Mouse (Mus musculus) hindbrain, embryonic 11.5 days (tissue): Measurements from ENCODE around the gene Gm49601. TPM values are rescaled to one million over a fixed set of nuclear protein-coding genes. Genes with fewer than 3 reads are reported as not detected.

ENCODE experiments used
- ATAC-seq: fragments of 200-750 bp; cut with Nextera tagmentation; 2 replicates; pipeline ENCODE4 v1.8.0; 2017; ENCODE audit warnings: mild to moderate bottlenecking, moderate TSS enrichment, moderate library complexity; ENCODE audit not compliant: low FRiP score
- DNase-seq: peaks from one replicate; pipeline ENCODE4 v3.0.0-alpha.2; 2015; ENCODE audit warnings: low spot score
- H3K27ac ChIP-seq: fragments of 300-500 bp; sonication (generic); 2 replicates; pipeline ENCODE4 v1.5.1; 2014; ENCODE audit warnings: mild to moderate bottlenecking, low read depth, low read length
- H3K27me3 ChIP-seq: fragments of 300-500 bp; sonication (generic); 2 replicates; pipeline ENCODE4 v1.6.1; 2014; ENCODE audit warnings: mild to moderate bottlenecking, low read length, moderate library complexity, mixed read lengths; ENCODE audit not compliant: control insufficient read depth, insufficient read depth
- H3K36me3 ChIP-seq: fragments of 300-500 bp; sonication (generic); 2 replicates; pipeline ENCODE4 v1.6.1; 2014; ENCODE audit warnings: mild to moderate bottlenecking, low read length, moderate library complexity, mixed read lengths; ENCODE audit not compliant: control insufficient read depth, insufficient read depth
- H3K4me1 ChIP-seq: fragments of 300-500 bp; sonication (generic); replicated peaks from 2 replicates; pipeline ENCODE4 v1.6.1; 2014; ENCODE audit warnings: low read length, mixed read lengths; ENCODE audit not compliant: control insufficient read depth, insufficient read depth
- H3K4me2 ChIP-seq: fragments of 300-500 bp; sonication (generic); replicated peaks from 2 replicates; pipeline ENCODE4 v1.6.1; 2014; ENCODE audit warnings: mild to moderate bottlenecking, low read depth, low read length
- H3K4me3 ChIP-seq: fragments of 300-500 bp; sonication (generic); 2 replicates; pipeline ENCODE4 v1.5.1; 2014; ENCODE audit warnings: low read depth, low read length
- H3K9ac ChIP-seq: fragments of 300-500 bp; sonication (generic); 2 replicates; pipeline ENCODE4 v1.6.1; 2014; ENCODE audit warnings: low read depth, low read length
- H3K9me3 ChIP-seq: fragments of 300-500 bp; sonication (generic); 2 replicates; pipeline ENCODE4 v1.6.1; 2016; ENCODE audit warnings: low read length; ENCODE audit not compliant: control insufficient read depth
- WGBS: fragments of 180-500 bp; shearing (Covaris S2); extraction: QIAGEN DNeasy Blood & Tissue Kit; methylation state at CpG from one replicate; pipeline ENCODE4 v1.1.7; 2014; 5-methylcytosine and 5-hydroxymethylcytosine counted together
- polyA plus RNA-seq: library from polyadenylated mRNA; unstranded; fragments of >200 nt; fragmentation: Nextera tagmentation; extraction: Ambion mirVana; gene quantifications from 2 replicates; pipeline ENCODE4 v1.2.1, GENCODE M21; 2014

The Gm49601 gene
- polyA plus RNA-seq, 1 experiment from 2014 or later = 6.0 TPM

DNA sequence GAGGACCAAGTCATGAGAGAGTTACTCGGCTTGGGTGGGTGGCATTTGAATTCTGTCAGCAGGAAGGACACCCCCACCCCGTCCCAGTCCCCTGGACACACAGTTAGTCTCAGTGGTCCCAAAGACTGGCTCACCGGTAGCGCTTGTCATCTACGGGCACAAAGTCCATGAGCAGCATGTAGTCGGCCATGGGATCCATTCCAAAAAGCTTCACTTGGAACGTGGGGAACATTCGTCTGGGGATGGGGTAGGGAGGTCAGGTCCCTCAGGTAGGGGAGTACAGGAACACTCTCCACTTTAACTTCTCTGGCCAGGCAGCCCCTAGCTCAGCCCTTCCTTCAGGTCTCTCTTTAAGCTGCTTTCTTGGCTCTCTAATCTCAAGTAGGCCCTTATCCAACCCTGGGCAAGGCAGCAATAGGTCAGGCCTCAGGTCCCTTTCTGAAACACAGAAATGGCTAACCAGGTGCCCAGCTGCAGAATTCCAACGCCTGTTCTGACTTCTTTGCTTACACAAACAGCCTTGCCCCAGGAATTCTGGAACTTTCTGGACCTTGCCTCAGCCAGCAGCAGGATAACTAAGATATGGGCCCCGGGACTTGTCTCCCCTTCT lies 41.2 kb downstream of the Gm49601 start:
- no peak overlapping the region for H3K27ac ChIP-seq
- peaks cover 96% of the 10 kb centered on the region for H3K27me3 ChIP-seq
- peaks cover 9% of the 10 kb centered on the region for H3K4me1 ChIP-seq
- no peaks in the 10 kb centered on the region for H3K9me3 ChIP-seq
- 9% methylated on average over 10 of the region's 10 CpGs for WGBS
- H3K4me2 ChIP-seq = peak overlapping the region; percentile 3; the same call in 1 of the 2 replicates
- H3K9ac ChIP-seq = no peak overlapping the region
- DNase-seq (no peak), ATAC-seq (no peak)
- no peaks in the 10 kb centered on the region for H3K36me3 ChIP-seq
- H3K4me3 ChIP-seq = peak overlapping the region; percentile 44

DNA sequence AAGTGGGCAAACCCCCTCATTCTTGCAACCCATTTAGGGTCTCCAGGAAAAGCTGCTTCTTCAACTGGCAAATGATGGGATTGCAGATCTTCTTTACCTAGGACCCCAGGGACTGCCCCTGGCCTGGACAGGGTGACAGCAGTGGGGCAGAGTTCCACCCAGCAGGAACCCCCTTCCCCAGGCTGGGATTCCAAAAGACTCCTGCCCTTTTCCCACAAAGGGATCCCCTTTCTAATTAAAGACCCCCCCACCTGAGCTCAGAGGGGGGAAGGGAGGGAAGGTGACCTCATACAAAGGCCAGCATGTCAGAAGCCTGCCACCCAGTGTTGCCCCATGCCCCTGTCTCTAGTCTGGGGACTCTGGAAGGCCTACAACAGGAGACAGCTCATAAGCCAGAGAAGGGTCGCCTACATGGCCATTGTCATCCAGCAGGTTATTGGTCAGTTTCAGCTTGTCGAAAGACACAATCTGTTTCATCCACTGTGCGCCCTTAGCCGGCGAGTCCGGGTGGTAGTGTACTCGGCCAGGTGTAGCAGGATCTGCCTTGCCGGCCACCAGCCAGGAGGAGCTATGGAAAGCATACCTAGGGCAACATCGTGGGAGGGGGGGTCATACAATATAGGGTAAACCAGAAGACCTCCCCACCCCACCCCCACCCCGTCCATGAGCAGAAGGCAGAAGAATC lies 42.4 kb downstream of the Gm49601 start:
- H3K4me1 ChIP-seq = peaks cover 9% of the 10 kb centered on the region
- no peaks in the 10 kb centered on the region for H3K36me3 ChIP-seq
- ATAC-seq (no peak), DNase-seq (peak; percentile 36)
- H3K27ac ChIP-seq = no peak overlapping the region
- peaks cover 93% of the 10 kb centered on the region for H3K27me3 ChIP-seq
- no peak overlapping the region for H3K9ac ChIP-seq
- H3K4me2 ChIP-seq = 0 out of 2 replicates have a peak overlapping the region, but pooled peaks have one; percentile 7
- no peak overlapping the region for H3K4me3 ChIP-seq
- WGBS = 9% methylated on average over 10 of the region's 10 CpGs
- H3K9me3 ChIP-seq = no peaks in the 10 kb centered on the region

DNA sequence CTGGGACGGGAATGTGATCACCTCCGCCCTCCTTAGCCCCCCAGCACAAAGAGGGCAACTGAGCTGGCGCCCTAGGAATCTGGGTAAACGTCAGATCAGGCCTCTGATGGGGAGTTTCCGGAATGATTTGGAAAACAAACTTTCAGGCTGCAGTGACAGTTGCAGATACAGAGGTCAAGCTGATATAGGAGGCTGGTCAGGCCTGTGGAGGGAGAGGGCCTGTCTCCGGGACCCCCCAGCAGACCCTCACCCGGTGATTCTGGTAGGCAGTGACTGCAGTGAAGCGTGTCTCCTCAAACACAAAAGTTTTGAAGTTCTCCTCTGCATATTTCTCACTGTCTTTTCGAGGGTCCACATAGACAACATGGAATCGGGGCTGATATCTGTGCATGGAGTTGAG lies 43.1 kb downstream of the Gm49601 start:
- Histone ChIP-seq H3K4me3 (no peak overlapping the region), H3K4me1 (peaks cover 9% of the 10 kb centered on the region), H3K9ac (no peak overlapping the region), H3K27ac (no peak overlapping the region), H3K4me2 (peak overlapping the region; percentile 49; the same call in 1 of the 2 replicates), H3K36me3 (no peaks in the 10 kb centered on the region), H3K9me3 (no peaks in the 10 kb centered on the region), H3K27me3 (peaks cover 92% of the 10 kb centered on the region)
- WGBS = 9% methylated on average over 10 of the region's 10 CpGs
- ATAC-seq = no peak
- DNase-seq = peak; percentile 42

DNA sequence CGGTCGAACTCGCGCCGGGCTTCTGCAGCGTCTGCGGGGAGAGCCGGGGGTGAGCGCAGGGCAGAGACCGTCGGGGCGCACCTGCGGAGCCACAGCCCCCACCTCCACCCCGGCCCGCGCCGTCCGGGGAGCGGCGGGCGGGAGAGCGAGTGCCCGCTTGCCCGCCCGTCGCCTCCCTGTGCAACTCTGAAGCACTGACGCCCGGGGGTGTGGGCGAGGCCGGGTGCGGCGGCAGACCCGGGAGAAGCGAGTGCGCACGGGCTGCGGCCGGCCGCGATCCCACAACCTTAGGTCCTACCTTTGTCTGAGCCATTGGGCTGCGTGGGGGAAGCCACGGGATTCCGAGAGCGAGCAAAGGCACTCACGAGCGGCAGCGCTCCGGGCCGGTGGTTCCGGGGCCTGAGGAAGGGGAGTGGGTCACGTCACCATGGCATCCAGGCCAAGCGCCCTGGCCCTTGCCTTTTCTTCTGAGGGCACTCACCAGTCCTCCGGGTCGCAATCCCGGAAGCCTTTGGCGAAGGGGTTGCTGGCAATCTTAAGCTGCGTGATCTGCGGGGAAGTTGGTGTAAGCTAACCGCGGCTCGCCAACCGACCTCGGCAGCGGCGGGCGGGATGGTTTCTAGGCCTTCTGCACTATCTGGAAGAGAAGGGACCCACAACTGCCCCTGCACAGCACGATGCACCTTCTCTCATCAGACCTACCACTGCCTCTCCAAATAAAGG lies 43.6 kb downstream of the Gm49601 start:
- 0 out of 2 replicates have a peak overlapping the region, but pooled peaks have one; percentile 4 for H3K9ac ChIP-seq
- peak; percentile 57 for DNase-seq
- H3K9me3 ChIP-seq = no peaks in the 10 kb centered on the region
- H3K27me3 ChIP-seq = peaks cover 88% of the 10 kb centered on the region
- peak overlapping the region; percentile 49 for H3K4me2 ChIP-seq
- peaks cover 7% of the 10 kb centered on the region for H3K4me1 ChIP-seq
- no peak for ATAC-seq
- under 1% methylated on average over 58 of the region's 67 CpGs for WGBS
- peak overlapping the region; percentile 25 for H3K4me3 ChIP-seq
- no peaks in the 10 kb centered on the region for H3K36me3 ChIP-seq
- H3K27ac ChIP-seq = no peak overlapping the region; the same call in 1 of the 2 replicates

DNA sequence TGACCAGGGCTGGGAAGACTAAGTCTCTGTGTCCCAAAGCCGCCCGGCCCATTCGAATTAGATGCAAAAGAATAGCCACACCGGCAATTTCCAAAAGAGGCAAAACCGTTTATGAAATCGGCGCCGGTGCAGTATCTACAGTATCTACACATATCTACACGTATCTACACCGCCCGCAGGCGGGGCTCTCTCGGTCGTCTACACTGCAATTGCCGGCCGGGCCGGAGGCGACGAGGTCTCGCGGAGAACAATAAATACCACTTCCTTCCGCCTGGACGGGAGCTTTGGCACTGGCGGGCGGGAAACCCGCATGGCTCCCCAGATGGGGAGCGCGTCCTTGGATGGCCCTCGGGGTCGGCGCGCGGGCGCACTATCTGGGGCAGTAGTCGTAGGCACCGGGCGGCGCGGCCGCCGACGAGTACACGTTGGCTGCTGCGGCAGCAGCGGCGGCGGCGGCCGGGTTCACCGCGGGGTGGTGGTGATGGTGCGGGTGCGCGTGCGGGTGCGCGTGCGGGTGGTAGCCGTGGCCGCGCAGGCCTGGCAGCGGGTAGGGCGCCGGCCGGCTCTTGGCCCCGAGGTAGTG lies 44.5 kb downstream of the Gm49601 start:
- H3K9me3 ChIP-seq = no peaks in the 10 kb centered on the region
- H3K4me1 ChIP-seq = peaks cover 7% of the 10 kb centered on the region
- H3K4me2 ChIP-seq = peak overlapping the region; percentile 49
- DNase-seq (peak; percentile 68), ATAC-seq (no peak)
- no peaks in the 10 kb centered on the region for H3K36me3 ChIP-seq
- H3K9ac ChIP-seq = no peak overlapping the region
- H3K27me3 ChIP-seq = peaks cover 82% of the 10 kb centered on the region
- no peak overlapping the region for H3K27ac ChIP-seq
- peak overlapping the region; percentile 25 for H3K4me3 ChIP-seq
- 2% methylated on average over 50 of the region's 66 CpGs for WGBS

DNA sequence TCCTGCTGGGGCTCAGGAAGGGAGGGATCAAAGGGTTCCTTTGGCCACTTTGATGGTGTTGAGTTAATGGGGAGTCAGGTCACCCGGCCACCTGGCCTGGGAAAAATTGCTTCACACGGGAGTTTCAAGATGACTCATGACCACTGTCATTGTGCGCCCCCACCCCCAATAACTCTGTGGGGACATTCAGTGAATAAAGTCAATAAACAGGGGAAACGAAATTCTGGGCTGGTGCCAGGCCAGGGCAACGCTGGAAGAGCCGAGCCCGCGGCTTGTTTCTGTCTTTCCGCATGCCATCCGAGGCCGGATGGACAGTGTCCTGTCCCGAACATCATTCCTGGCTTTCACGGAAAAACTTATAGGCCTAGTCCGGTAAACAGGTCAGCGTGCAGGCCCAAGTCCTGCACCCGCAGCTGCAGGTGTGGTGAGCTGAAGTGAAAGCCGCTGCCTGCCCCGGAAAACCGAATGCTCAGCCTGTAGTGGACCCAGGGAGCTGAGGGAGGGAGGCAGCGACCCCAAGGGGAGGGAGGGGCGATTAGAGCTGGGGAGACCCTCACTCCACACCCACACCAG lies 45.1 kb downstream of the Gm49601 start:
- 0 out of 2 replicates have a peak overlapping the region, but pooled peaks have one; percentile 11 for H3K4me3 ChIP-seq
- no peak overlapping the region for H3K27ac ChIP-seq
- WGBS = 5% methylated on average over 21 of the region's 21 CpGs
- no peaks in the 10 kb centered on the region for H3K9me3 ChIP-seq
- peaks cover 76% of the 10 kb centered on the region for H3K27me3 ChIP-seq
- H3K4me2 ChIP-seq = peak overlapping the region; percentile 49; the same call in 1 of the 2 replicates
- no peak overlapping the region for H3K9ac ChIP-seq
- no peak for DNase-seq
- no peaks in the 10 kb centered on the region for H3K36me3 ChIP-seq
- peaks cover 2% of the 10 kb centered on the region for H3K4me1 ChIP-seq
- ATAC-seq = no peak

DNA sequence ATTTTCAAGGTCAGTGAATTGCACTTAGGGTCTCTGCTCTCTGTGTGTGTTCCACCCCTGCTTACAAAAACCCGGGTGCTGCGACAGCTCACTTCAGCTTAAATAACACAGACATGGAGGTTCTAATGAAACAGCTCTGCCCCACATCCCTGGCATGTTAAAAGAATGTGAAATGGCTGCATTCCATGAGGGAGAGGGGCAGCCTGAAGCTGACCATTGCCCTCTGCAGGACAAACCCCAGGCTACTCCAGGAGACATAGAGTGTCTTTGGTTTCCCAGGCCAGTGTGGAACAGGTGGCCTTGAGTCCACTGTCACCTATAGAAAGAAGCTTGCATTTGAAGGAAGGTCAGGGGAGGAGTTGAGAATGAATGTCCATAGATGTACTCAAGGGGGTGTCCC lies 45.8 kb downstream of the Gm49601 start:
- Histone ChIP-seq H3K4me1 (peaks cover 2% of the 10 kb centered on the region; the same call in 1 of the 2 replicates), H3K27me3 (peaks cover 69% of the 10 kb centered on the region), H3K4me3 (no peak overlapping the region), H3K36me3 (no peaks in the 10 kb centered on the region), H3K27ac (no peak overlapping the region), H3K9ac (no peak overlapping the region), H3K4me2 (no peak overlapping the region), H3K9me3 (no peaks in the 10 kb centered on the region)
- ATAC-seq (no peak), DNase-seq (peak; percentile 30)
- 12% methylated on average over 2 of the region's 2 CpGs for WGBS

DNA sequence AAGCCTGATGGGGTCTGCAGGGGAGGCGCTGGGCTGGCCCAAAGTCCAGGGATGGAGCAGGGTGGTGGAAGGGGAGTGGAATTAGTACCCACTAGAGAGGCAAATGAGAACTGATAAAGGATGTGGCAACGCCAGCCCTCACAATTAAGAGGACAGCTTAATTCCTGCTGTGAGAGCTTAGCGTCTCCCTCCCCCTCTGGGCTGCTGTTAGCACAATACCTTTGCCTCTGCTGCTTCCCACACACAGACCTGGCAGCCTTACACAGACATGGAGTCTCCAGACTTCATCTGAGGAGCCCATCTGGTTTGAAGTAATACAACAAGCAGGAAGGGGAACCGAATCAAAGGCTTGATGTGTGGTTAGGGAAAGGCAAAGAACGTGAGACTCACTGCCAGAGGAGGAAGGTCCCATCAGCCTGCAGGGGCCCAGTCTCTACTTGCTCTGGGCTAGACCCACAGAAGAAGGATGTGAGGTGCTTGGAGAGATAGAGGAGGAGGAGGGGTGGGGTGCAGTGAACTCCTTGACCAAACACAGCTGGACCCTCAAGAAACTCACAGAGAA lies 48.5 kb downstream of the Gm49601 start:
- Histone ChIP-seq H3K4me3 (no peak overlapping the region), H3K4me1 (peaks cover 2% of the 10 kb centered on the region; the same call in 1 of the 2 replicates), H3K9ac (no peak overlapping the region), H3K4me2 (no peak overlapping the region), H3K27ac (no peak overlapping the region), H3K27me3 (peaks cover 42% of the 10 kb centered on the region), H3K36me3 (no peaks in the 10 kb centered on the region), H3K9me3 (no peaks in the 10 kb centered on the region)
- ATAC-seq (no peak), DNase-seq (no peak)
- WGBS = 15% methylated on average over 5 of the region's 5 CpGs
